Mouse (Mus musculus): ENCODE data around the gene Xrcc4.

Gene Xrcc4

DNA sequence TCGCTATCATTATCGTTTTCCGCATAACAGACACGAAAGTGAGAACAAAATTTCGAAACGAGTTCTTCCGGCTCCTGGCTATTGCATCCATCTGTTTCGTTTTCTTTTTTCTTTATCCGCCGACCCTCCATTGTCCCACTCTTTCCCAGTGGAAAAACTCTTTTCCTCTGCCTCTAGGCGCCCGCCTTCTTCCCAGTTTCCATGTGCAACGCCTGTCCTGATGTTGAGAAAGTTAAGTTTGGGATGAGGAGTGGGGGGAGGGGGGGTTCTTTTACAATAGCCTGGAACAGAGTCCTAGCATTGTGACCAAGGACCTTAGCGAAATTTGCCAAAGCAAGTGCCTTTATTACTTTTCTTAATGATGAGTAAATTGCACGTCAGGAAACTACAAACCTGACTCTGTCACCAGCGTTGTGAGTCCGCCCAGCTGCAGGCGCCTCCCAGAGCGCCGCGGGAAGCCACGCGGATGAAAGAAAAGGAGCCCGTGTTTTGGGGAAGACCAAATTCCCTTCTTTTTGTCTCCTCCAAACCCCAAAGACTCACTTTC lies 349.6 kb downstream of the Xrcc4 start:
- no peak for DNase-seq (ENCODE audit: low read depth, low spot score)

DNA sequence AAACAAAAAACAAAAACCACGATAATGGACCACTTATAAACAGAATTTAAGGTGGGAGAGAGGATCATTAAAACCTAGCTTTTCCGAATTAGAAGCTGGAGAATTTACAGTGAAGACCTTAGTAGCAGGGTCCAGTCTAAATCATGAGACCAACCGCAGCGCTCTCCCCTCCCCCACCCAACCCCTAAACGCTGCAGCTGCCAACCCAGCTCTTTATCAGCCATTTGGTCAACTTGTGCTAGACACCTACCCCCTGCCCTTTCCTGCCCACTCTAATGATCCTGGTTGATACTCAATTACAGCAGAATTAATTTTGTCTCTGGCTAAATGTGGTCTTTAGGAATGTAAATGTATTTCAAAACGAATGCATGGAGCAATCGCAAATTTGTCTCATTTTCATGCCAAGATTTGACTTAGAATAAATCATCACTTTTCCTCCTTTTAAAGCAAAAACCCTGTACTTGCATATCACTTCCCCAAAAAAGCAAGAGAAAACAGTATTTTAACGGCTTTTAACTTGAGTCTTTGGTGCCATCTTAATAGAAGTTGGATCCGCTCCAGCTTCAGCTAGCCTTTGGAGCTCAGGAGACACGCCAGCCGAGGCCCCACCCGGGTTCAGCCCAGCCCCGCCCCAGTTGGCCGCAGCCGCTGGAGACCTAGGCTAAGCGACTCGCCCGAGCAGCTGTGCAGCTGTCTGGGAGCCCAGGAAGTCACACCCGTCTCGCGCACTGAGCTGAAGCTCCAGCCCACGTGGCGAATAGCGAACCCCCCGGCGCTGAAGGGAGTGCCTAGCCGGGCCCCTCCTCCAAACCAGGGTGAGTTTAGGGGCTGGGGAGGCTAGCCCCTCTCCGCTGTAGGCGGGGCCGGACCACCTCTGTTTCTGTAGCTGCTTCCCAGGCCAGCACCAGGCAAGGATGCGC lies 350.4 kb downstream of the Xrcc4 start:
- DNase-seq (ENCODE audit: low read depth, low spot score) = peak; percentile 90

DNA sequence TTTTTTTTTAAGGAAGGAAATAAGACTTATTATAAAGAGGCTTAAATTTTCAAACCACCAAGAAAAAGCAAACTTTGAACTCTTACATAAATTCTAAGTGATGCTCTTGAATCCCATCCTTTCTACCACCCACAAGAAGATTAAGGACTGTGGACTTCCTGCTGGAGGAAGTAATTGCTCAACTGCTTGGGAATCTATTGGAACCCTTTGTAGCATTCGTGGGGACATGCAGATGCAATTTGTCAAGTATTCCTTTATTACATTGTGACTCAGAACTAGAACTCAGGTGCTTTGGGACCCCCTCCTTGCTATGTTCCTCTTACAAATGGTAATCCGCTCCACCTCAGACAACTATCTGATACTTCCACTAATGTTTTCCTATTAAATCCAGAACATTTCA lies 351.1 kb downstream of the Xrcc4 start:
- DNase-seq (ENCODE audit: low read depth, low spot score) = peak; percentile 21

DNA sequence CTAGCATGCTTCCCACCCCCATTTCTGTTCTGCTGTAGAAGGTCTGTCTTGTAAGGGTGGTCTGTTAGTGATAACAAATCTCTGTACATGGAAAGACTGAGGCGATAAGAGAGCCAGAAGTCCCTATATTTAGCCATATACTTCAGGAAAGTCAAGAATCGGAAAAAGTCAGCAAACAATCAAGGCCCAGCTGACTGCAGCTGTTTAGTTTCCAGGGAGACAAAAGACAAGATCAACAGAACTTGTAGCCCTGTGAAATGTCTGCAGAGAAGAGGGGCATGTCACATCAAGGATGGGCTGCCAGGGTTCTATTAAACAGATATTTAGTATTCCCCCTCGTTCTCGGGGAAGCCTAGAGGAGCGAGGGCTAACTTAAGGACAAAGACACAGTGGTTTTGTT lies 354.3 kb downstream of the Xrcc4 start:
- DNase-seq (ENCODE audit: low read depth, low spot score) = no peak

DNA sequence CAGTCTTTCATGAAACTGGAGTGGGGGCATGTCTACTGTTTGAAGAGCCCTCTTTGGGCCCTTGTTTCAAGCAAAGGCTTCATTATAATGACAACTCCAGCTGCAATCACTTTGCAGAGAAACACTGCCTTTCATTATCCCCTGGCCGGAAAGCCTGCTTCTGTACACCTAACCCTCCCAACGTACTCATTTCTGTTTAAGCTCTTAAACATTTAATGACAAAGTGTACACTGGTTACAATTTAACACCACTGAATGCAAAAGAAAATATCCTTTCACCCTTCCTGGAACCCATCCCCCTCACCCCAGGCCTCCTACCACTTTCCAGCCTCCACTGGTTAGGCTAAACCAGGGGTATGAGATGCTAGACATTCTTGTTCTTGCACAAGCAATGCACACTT lies 362.9 kb downstream of the Xrcc4 start:
- no peak for DNase-seq (ENCODE audit: low read depth, low spot score)

Data from 3T3-L1 (cell line).